Mouse (Mus musculus): ENCODE measurements around the gene Slc22a5. TPM values are rescaled to one million over a fixed set of nuclear protein-coding genes. Genes with fewer than 3 reads are reported as not detected.

Slc22a5 gene
- polyA plus RNA-seq, 1 experiment, result 12.7 TPM

GRCm38 (mm10) chr11:53821230-53821944, 70.1 kb downstream of the Slc22a5 start:
- no peak for DNase-seq (ENCODE audit: low read depth)
- TF ChIP-seq POLR2A (IDR thresholded peaks at IDR 0.05; ENCODE audit: borderline replicate concordance, extremely low read depth, insufficient read depth, insufficient read length, poor library complexity, severe bottlenecking) (no peak), CTCF (IDR thresholded peaks at IDR 0.05; ENCODE audit: borderline replicate concordance, extremely low read depth, insufficient read depth, insufficient read length) (no peak)

GRCm38 (mm10) chr11:53820516-53821170, 70.8 kb downstream of the Slc22a5 start:
- no peak for TF ChIP-seq POLR2A (IDR thresholded peaks at IDR 0.05; ENCODE audit: borderline replicate concordance, extremely low read depth, insufficient read depth, insufficient read length, poor library complexity, severe bottlenecking)
- TF ChIP-seq CTCF (IDR thresholded peaks at IDR 0.05; ENCODE audit: borderline replicate concordance, extremely low read depth, insufficient read depth, insufficient read length), result no peak
- no peak for DNase-seq (ENCODE audit: low read depth)

DNA sequence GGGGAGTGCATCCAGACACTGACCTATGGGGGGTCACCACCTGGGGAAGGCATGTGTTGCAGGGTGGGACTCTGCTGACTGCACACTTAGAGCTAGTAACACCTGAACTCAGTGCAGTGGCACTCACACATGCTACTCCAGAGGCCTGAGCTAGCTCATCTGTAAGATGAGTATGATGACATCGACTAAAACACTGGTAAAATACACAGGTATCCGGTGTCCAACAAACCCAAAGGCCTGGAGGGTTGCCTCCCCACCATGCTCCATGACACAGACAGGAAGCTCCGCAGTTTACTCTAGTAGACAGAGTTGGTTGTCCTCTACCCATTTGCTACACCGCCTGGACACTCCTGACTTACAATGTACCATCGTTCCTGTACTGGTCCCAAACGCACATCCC, 71.9 kb downstream of the Slc22a5 start:
- TF ChIP-seq POLR2A (IDR thresholded peaks at IDR 0.05; ENCODE audit: borderline replicate concordance, extremely low read depth, insufficient read depth, insufficient read length, poor library complexity, severe bottlenecking), result no peak
- TF ChIP-seq CTCF (IDR thresholded peaks at IDR 0.05; ENCODE audit: borderline replicate concordance, extremely low read depth, insufficient read depth, insufficient read length), result no peak
- DNase-seq (ENCODE audit: low read depth), result no peak

DNA sequence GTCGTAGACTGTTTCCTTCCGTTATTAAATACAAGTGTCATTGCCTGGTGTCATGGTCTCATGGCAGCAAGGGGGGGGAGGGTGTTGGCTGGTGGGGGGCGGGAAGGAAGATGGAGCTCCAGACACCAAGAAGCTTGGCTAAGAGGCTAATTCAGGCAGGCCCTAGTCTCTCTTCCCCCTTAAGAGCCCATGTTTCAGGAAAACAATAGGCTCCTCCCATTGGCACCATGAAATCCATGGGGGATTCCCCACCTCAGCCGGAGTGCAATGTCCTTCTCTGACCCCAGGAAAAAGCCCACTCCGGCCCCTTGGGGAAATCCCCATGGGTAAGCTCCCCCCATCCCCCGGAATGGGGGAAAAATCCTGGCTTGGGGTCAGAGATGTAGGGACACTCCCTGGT, 72.7 kb downstream of the Slc22a5 start:
- TF ChIP-seq CTCF (IDR thresholded peaks at IDR 0.05; ENCODE audit: borderline replicate concordance, extremely low read depth, insufficient read depth, insufficient read length), result no peak
- TF ChIP-seq POLR2A (IDR thresholded peaks at IDR 0.05; ENCODE audit: borderline replicate concordance, extremely low read depth, insufficient read depth, insufficient read length, poor library complexity, severe bottlenecking), result no peak
- no peak for DNase-seq (ENCODE audit: low read depth)

DNA sequence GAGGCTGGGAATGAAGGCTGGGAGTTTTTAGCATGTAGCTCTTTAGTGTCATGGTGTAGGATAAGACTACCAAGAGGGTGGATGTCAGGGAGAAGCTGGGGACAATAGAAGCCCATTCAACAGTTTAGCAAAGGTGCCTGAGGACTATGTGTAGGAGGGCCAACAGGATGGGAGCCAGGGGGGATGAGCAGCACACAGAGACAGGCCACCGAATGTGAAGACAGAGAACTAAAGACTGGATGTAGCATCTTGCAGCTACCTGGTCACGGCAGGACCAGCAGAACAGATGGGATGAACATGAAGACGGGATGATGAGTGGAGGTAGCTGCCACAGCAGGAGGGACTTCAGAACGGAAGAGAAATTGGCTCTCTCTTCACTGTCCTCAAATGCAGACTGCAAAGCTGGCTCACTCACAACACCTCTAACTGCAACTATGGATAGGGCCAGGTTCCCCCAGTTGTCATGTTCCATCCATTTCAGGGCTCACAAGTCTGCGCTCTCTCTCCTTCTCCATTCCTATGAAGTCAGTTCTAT, 74.6 kb downstream of the Slc22a5 start:
- DNase-seq (ENCODE audit: low read depth), result no peak
- TF ChIP-seq POLR2A (IDR thresholded peaks at IDR 0.05; ENCODE audit: borderline replicate concordance, extremely low read depth, insufficient read depth, insufficient read length, poor library complexity, severe bottlenecking) (no peak), CTCF (IDR thresholded peaks at IDR 0.05; ENCODE audit: borderline replicate concordance, extremely low read depth, insufficient read depth, insufficient read length) (no peak)

- no peak for DNase-seq (ENCODE audit: low read depth)
- no peak for TF ChIP-seq CTCF (IDR thresholded peaks at IDR 0.05; ENCODE audit: borderline replicate concordance, extremely low read depth, insufficient read depth, insufficient read length)
- no peak for TF ChIP-seq POLR2A (IDR thresholded peaks at IDR 0.05; ENCODE audit: borderline replicate concordance, extremely low read depth, insufficient read depth, insufficient read length, poor library complexity, severe bottlenecking)
Measured at GRCm38 (mm10) chr11:53814810-53815209, 76.7 kb downstream of the Slc22a5 start.

Other genes with a start within 250 kb of the Slc22a5 start
- gene Rad50, start 184.3 kb downstream of the Slc22a5 start, polyA plus RNA-seq (2012; rRNA removed), result 4.0 and 6.4 TPM in 2 replicates
- gene Il5, start 170.9 kb downstream of the Slc22a5 start, polyA plus RNA-seq (2012; rRNA removed), result 0.08 TPM in 1 of 2 replicates, not detected in the other
- gene Irf1, start 121.6 kb downstream of the Slc22a5 start, polyA plus RNA-seq (2012; rRNA removed), result 2.7 and 3.4 TPM in 2 replicates
- 0.13 TPM in 1 of 2 replicates, not detected in the other for gene Gm17334, start 118.5 kb downstream of the Slc22a5 start, polyA plus RNA-seq (2012; rRNA removed)
- gene Gm12216, start 32.4 kb downstream of the Slc22a5 start, polyA plus RNA-seq (2012; rRNA removed), result 0.11 and 0.15 TPM in 2 replicates
- 2.3 and 3.7 TPM in 2 replicates for gene Slc22a21, start 88.7 kb upstream of the Slc22a5 start, polyA plus RNA-seq (2012; rRNA removed)
- 1.8 and 2.2 TPM in 2 replicates for gene Slc22a4, start 136.4 kb upstream of the Slc22a5 start, polyA plus RNA-seq (2012; rRNA removed)
- gene Pdlim4, start 177.4 kb upstream of the Slc22a5 start, polyA plus RNA-seq (2012; rRNA removed), result 26.0 and 38.9 TPM in 2 replicates
- 14.0 and 15.0 TPM in 2 replicates for gene P4ha2, start 208.4 kb upstream of the Slc22a5 start, polyA plus RNA-seq (2012; rRNA removed)